Mouse (Mus musculus) olfactory bulb, adult 2 months (tissue): ENCODE measurements around the gene Lce1i.

Source experiments
- CTCF ChIP-seq: fragments of 200-500 bp; IDR thresholded peaks from 2 replicates; pipeline ENCODE4 v1.5.1; 2012; ENCODE audit warnings: low read depth, mild to moderate bottlenecking, low read length, moderate library complexity; ENCODE audit not compliant: insufficient read depth
- POLR2A ChIP-seq: fragments of 200-500 bp; IDR thresholded peaks from 2 replicates; pipeline ENCODE4 v1.6.1; 2012; ENCODE audit warnings: mild to moderate bottlenecking, low read depth, low read length, moderate library complexity; ENCODE audit not compliant: insufficient read depth

- TF ChIP-seq CTCF (no peak), POLR2A (no peak)
These were observed 11.7 kb upstream of the Lce1i start, which contains the start of gene Lce1j for GRCm38 (mm10) chr3:92790414-92790813.
